Mouse (Mus musculus): ENCODE measurements around the gene Ptprs.

DNA sequence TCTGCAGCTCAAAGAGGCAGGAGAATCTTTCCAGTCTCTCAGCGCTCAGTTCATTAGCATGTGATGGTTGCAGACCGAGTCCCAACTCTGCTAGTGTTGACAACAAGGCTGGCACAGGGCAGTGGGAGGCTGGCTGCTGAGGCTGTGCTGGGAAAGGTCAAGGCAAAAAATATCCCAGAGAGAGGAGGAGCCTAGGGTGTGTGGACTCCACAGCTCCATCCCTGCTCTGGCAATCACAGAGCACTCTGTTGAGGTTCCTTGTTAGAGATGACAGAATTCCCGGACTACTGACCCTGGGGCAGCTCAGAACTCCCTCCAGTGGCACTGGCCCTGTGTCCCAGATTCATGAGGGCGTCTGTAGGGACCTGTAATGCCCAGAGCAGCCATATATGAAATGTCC lies 23.0 kb downstream of the Ptprs start:
- no peak for TF ChIP-seq CTCF (IDR thresholded peaks at IDR 0.05; ENCODE audit: control insufficient read depth, insufficient read depth, insufficient replicate concordance, low read depth, low read length)
- no peak for TF ChIP-seq POLR2A (IDR thresholded peaks at IDR 0.05; ENCODE audit: control insufficient read depth, low read depth, low read length)
